Mouse (Mus musculus) right cerebral cortex, adult 18-20 months (tissue): ENCODE data around the gene Csrnp3.

ENCODE experiments used
- DNase-seq: peaks from one replicate; pipeline ENCODE4 v3.0.0; 2022; ENCODE audit warnings: mixed read lengths

Csrnp3 gene

GRCm38 (mm10) chr2:65953726-65954340, 108.3 kb downstream of the Csrnp3 start:
- no peak for DNase-seq

- no peak for DNase-seq
Measured at GRCm38 (mm10) chr2:65955804-65956203, 110.2 kb downstream of the Csrnp3 start.

- no peak for DNase-seq
Measured at GRCm38 (mm10) chr2:65956727-65957126, 111.2 kb downstream of the Csrnp3 start.

- no peak for DNase-seq
Measured at GRCm38 (mm10) chr2:65963420-65963819, 117.9 kb downstream of the Csrnp3 start.

- no peak for DNase-seq
Measured at GRCm38 (mm10) chr2:65968810-65969209, 123.2 kb downstream of the Csrnp3 start.

GRCm38 (mm10) chr2:65973907-65974306, 128.3 kb downstream of the Csrnp3 start:
- no peak for DNase-seq

GRCm38 (mm10) chr2:65975383-65975782, 129.8 kb downstream of the Csrnp3 start:
- DNase-seq, result no peak

GRCm38 (mm10) chr2:65979338-65980053, 133.9 kb downstream of the Csrnp3 start:
- DNase-seq, result no peak

- DNase-seq, result no peak
Measured at GRCm38 (mm10) chr2:65981470-65981869, 135.9 kb downstream of the Csrnp3 start.

GRCm38 (mm10) chr2:65981965-65982364, 136.4 kb downstream of the Csrnp3 start:
- no peak for DNase-seq

- no peak for DNase-seq
Measured at GRCm38 (mm10) chr2:65985706-65986105, 140.1 kb downstream of the Csrnp3 start.

- no peak for DNase-seq
Measured at GRCm38 (mm10) chr2:65987069-65987468, 141.5 kb downstream of the Csrnp3 start.

GRCm38 (mm10) chr2:65987588-65987987, 142.0 kb downstream of the Csrnp3 start:
- no peak for DNase-seq

GRCm38 (mm10) chr2:65988788-65989187, 143.2 kb downstream of the Csrnp3 start:
- no peak for DNase-seq

GRCm38 (mm10) chr2:65990108-65990507, 144.5 kb downstream of the Csrnp3 start:
- DNase-seq, result no peak

GRCm38 (mm10) chr2:65990754-65991153, 145.2 kb downstream of the Csrnp3 start:
- no peak for DNase-seq

- DNase-seq, result no peak
Measured at GRCm38 (mm10) chr2:65993371-65993770, 147.8 kb downstream of the Csrnp3 start.

GRCm38 (mm10) chr2:65994886-65995468, 149.4 kb downstream of the Csrnp3 start:
- DNase-seq, result peak; percentile 39

GRCm38 (mm10) chr2:65998747-65999146, 153.2 kb downstream of the Csrnp3 start:
- DNase-seq, result no peak

- no peak for DNase-seq
Measured at GRCm38 (mm10) chr2:66008995-66009654, 163.6 kb downstream of the Csrnp3 start.

- no peak for DNase-seq
Measured at GRCm38 (mm10) chr2:66009677-66010076, 164.1 kb downstream of the Csrnp3 start.

GRCm38 (mm10) chr2:66018711-66019110, 173.1 kb downstream of the Csrnp3 start:
- no peak for DNase-seq

- no peak for DNase-seq
Measured at GRCm38 (mm10) chr2:66019235-66019634, 173.7 kb downstream of the Csrnp3 start.

- peak; percentile 59 for DNase-seq
Measured at GRCm38 (mm10) chr2:66023419-66023818, 177.9 kb downstream of the Csrnp3 start.
